Mouse (Mus musculus): ENCODE measurements around the gene Nav2.

DNA sequence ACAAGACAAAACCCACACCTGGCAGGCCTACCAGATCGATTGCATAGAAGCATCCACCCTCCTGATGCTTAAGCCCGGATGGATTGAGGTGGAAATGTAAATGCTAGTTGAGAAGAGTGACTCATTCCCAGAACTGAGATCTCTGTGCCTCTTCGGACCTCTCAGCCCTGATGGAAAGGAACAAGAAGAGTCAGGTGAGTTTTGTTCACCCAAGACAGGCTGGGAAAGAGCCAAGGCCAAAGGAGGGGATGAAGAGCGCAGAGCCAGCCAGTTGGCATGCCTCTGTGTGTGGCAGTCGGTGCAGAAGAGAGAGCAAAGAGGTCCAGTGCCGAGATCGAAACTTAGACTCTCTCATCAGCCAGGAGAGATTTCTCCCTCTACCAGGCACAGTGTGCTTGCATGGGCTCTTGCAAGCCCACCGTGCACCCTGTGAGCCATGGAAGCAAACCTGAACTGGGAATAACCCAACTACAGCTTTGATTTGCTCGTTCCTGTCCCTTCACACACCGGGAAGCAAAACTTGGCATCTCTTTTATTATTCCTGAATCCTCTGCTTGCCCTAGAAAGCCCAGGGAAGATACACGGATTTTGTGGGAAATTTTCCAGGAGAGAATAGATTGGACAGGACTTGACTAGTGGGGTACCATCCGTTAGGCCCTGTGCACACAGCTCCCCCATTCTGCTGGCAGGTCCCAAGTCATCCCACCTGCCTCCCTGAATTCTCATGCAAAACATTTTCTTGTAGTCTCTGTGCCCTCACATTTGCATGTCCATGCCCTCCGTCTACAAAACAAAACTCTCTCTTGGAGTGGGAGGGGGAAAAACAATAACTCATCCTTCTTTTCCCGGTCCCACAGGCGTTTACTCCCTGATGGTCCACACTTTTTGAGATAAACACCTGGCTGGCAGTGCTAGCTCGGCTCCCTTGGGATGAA lies 439.1 kb downstream of the Nav2 start:
- no peak for TF ChIP-seq POLR2AphosphoS2 (IDR thresholded peaks at IDR 0.05; ENCODE audit: insufficient read length, low read depth)
- no peak for TF ChIP-seq POLR2A (IDR thresholded peaks at IDR 0.05; ENCODE audit: insufficient read length, low read depth)
- TF ChIP-seq MYOG (IDR thresholded peaks at IDR 0.05; ENCODE audit: control insufficient read depth in 1 of 3, insufficient read depth in 1 of 3, insufficient read length in 2 of 3, low read depth in 2 of 3) = no peak
- no peak for TF ChIP-seq E2F4 (IDR thresholded peaks at IDR 0.05; ENCODE audit: insufficient read depth)
- no peak for TF ChIP-seq CEBPB (IDR thresholded peaks at IDR 0.05; ENCODE audit: insufficient read depth, poor library complexity, severe bottlenecking)
- TF ChIP-seq TCF3 (IDR thresholded peaks at IDR 0.05; ENCODE audit: insufficient read length, low read depth) = no peak
- no peak for TF ChIP-seq USF1 (IDR thresholded peaks at IDR 0.05; ENCODE audit: low read depth)
- no peak for TF ChIP-seq SRF (IDR thresholded peaks at IDR 0.05; ENCODE audit: control insufficient read depth, insufficient read length, low read depth)
- no peak for TF ChIP-seq TCF12 (IDR thresholded peaks at IDR 0.05; ENCODE audit: insufficient read depth, poor library complexity, severe bottlenecking)
